Comparison of ENCODE assay signal across 8 mouse cellular contexts in the genomic region with DNA sequence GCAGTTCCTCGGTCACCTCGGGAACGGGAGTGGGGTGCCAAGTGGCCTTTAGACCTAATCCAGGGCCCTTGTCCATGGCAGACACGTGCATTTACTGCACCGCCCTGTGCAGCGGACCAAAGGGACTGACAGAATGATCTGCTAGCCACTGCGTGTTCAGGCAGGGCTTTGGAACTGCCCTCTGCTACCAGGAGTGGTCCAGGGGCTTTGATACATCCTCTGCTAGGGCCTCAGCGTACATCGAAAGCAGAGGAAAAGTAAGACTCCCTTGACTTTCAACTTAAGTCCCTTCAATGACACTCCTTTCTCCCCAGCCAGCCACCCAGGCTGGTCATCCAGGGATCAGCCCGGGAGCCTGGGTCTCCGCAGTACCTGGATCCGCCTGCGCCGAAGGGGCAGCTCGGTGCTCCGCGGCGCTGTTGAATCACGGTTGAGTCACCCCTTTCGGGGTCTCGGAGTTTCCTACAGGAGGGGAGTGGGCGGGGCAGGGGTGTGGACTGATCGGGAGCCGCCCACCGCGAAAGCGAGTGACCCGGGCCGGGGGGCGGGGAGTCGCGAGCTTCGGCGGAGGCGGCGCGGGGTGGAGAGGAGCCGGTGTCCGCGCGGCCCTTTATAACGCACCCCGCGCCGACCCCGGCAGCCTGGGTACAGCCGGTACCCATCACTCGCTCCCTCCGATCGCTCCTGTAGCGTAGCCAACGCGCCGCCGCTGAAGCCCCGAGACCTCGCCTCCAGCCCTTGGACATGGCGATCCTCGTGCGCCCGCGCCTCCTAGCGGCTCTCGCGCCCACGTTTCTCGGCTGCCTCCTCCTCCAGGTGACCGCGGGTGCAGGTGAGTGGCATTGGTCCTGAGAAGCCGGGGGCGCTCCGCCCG. TPM values are rescaled to one million over a fixed set of nuclear protein-coding genes. Genes with fewer than 3 reads are reported as not detected.
DNase-seq lines count a peak whose midpoint lies in the region; ATAC-seq and TF ChIP-seq lines count a peak whose summit lies in the region.

F3 (plus strand) TSS at position 567 of the 874 bp plus-strand sequence.

- H3K4me2 ChIP-seq in heart, embryonic 13.5 days: peak within 1 kb of the TSS; percentile 89
- peak within 1 kb of the TSS; percentile 73 for H3K4me2 ChIP-seq in liver, embryonic 13.5 days
- H3K4me2 ChIP-seq in stomach, postnatal 0 days (replicated peaks; ENCODE audit: low read depth): peak within 1 kb of the TSS; percentile 91

- no peaks in the 10 kb centered on the region for H3K9me3 ChIP-seq in heart, embryonic 13.5 days
- no peaks in the 10 kb centered on the region for H3K9me3 ChIP-seq in liver, embryonic 13.5 days (replicated peaks)
- no peaks in the 10 kb centered on the region for H3K9me3 ChIP-seq in stomach, postnatal 0 days (ENCODE audit: control insufficient read depth, low read length)

- H3K9ac ChIP-seq in heart, embryonic 13.5 days: peak within 1 kb of the TSS; percentile 83
- H3K9ac ChIP-seq in liver, embryonic 13.5 days: 0 out of 2 replicates have a peak within 1 kb of the TSS, but pooled peaks have one; percentile 15
- peak within 1 kb of the TSS; percentile 66 for H3K9ac ChIP-seq in stomach, postnatal 0 days (ENCODE audit: low read length)

- ATAC-seq in heart, embryonic 13.5 days (ENCODE audit: extremely low read depth, insufficient number of reproducible peaks, low FRiP score, low TSS enrichment): peak; percentile 77
- ATAC-seq in liver, embryonic 13.5 days (ENCODE audit: low read depth): peak; percentile 55
- ATAC-seq in stomach, postnatal 0 days (ENCODE audit: low FRiP score, low TSS enrichment): peak; percentile 83

- peaks cover 13% of the 10 kb centered on the region for H3K27me3 ChIP-seq in heart, embryonic 13.5 days (replicated peaks)
- peaks cover 43% of the 10 kb centered on the region for H3K27me3 ChIP-seq in liver, embryonic 13.5 days
- no peaks in the 10 kb centered on the region for H3K27me3 ChIP-seq in stomach, postnatal 0 days (ENCODE audit: control insufficient read depth, insufficient read depth, low read length)

- peak; percentile 55 for DNase-seq in A20 (ENCODE audit: low read depth, low spot score)
- peak; percentile 38 to 44 for DNase-seq in adrenal gland, postnatal 4 days (ENCODE audit: low spot score in 2 of 2)
- DNase-seq in kidney, postnatal 10 days: peak; percentile 91
- peak; percentile 5 for DNase-seq in liver, embryonic 13.5 days
- DNase-seq in natural killer cell, adult 2 months (ENCODE audit: low spot score in 2 of 2): peak; percentile 5 to 23
- peak; percentile 89 for DNase-seq in stomach, postnatal 0 days (ENCODE audit: low spot score)

- H3K36me3 ChIP-seq in heart, embryonic 13.5 days: no peaks in the 10 kb centered on the region
- H3K36me3 ChIP-seq in liver, embryonic 13.5 days: no peaks in the 10 kb centered on the region
- H3K36me3 ChIP-seq in stomach, postnatal 0 days (ENCODE audit: control insufficient read depth, insufficient read depth, low read length): no peaks in the 10 kb centered on the region

- peak; percentile 78 for TF ChIP-seq CTCF in embryonic fibroblast, embryonic 13.5 days (IDR thresholded peaks at IDR 0.05; ENCODE audit: borderline replicate concordance, insufficient read depth, low read length)
- TF ChIP-seq CTCF in stomach, postnatal 0 days (IDR thresholded peaks at IDR 0.05; ENCODE audit: low read depth): peak; percentile 87

- TF ChIP-seq POLR2A in embryonic fibroblast, embryonic 13.5 days (IDR thresholded peaks at IDR 0.05; ENCODE audit: low read depth, low read length): peak; percentile 93

- peak within 1 kb of the TSS; percentile 63 for H3K27ac ChIP-seq in embryonic fibroblast, embryonic 13.5 days (ENCODE audit: insufficient read depth, low read length)
- peak within 1 kb of the TSS; percentile 71 for H3K27ac ChIP-seq in heart, embryonic 13.5 days (replicated peaks)
- H3K27ac ChIP-seq in liver, embryonic 13.5 days: no peak within 1 kb of the TSS
- peak within 1 kb of the TSS; percentile 81 for H3K27ac ChIP-seq in stomach, postnatal 0 days (replicated peaks)

- H3K4me1 ChIP-seq in embryonic fibroblast, embryonic 13.5 days (ENCODE audit: control insufficient read depth, insufficient read depth, low read length): peaks cover 13% of the 10 kb centered on the region
- H3K4me1 ChIP-seq in heart, embryonic 13.5 days: peaks cover 34% of the 10 kb centered on the region
- H3K4me1 ChIP-seq in liver, embryonic 13.5 days (replicated peaks): peaks cover 16% of the 10 kb centered on the region
- no peaks in the 10 kb centered on the region for H3K4me1 ChIP-seq in stomach, postnatal 0 days (replicated peaks; ENCODE audit: control insufficient read depth, insufficient read depth)

- WGBS in heart, embryonic 13.5 days: under 1% methylated on average over 71 of the region's 73 CpGs
- WGBS in liver, embryonic 13.5 days (ENCODE audit: insufficient replicate concordance): under 1% methylated on average over 71 of the region's 73 CpGs
- under 1% methylated on average over 51 of the region's 73 CpGs for WGBS in stomach, postnatal 0 days

- TF ChIP-seq EP300 in stomach, postnatal 0 days (optimal IDR thresholded peaks at IDR 0.05): no peak

- peak within 1 kb of the TSS; percentile 60 for H3K4me3 ChIP-seq in embryonic fibroblast, embryonic 13.5 days (ENCODE audit: insufficient read depth, low read length)
- peak within 1 kb of the TSS; percentile 74 for H3K4me3 ChIP-seq in heart, embryonic 13.5 days
- peak within 1 kb of the TSS; percentile 58 for H3K4me3 ChIP-seq in liver, embryonic 13.5 days (replicated peaks)
- H3K4me3 ChIP-seq in stomach, postnatal 0 days (ENCODE audit: low read depth, low read length): peak within 1 kb of the TSS; percentile 62

RNA-seq across cellular contexts. Expression of gene F3, which starts in this region (rescaled TPM):
- 1 to 10 TPM; 5.8 to 8.3 TPM for total RNA-seq in adrenal gland, postnatal 4 days (2021)
- 168 and 276 TPM in 2 replicates for polyA plus RNA-seq in embryonic fibroblast, embryonic 13.5 days (2011; ENCODE audit: insufficient read length, low read depth, missing spikeins)
- 6.0 and 7.3 TPM in 2 replicates for polyA plus RNA-seq in heart, embryonic 13.5 days (2015; fragmentation: Nextera tagmentation; extraction: Ambion mirVana)
- polyA plus RNA-seq in liver, embryonic 13.5 days (2015; fragmentation: Nextera tagmentation; extraction: Ambion mirVana): 0.48 and 0.52 TPM in 2 replicates
- polyA plus RNA-seq in stomach, postnatal 0 days (2015; fragmentation: Nextera tagmentation; extraction: Ambion mirVana): 26.8 and 29.2 TPM in 2 replicates

Comparison
In these comparisons a context has a peak if more than half of its experiments do, and no peak if none do; other contexts are left out.
1. Peak in DNase-seq, ATAC-seq, H3K4me3 ChIP-seq, H3K9ac ChIP-seq and H3K4me2 ChIP-seq in liver, embryonic 13.5 days; RNA of the gene not detected or under 1 TPM.
2. DNase-seq: peak in every context shown above with its lines; median percentile 91 in kidney, postnatal 10 days; 89 in stomach, postnatal 0 days; 55 in A20; 41 in adrenal gland, postnatal 4 days; 14 in natural killer cell, adult 2 months; 5 in liver, embryonic 13.5 days.
3. H3K9ac ChIP-seq: peak in every context shown above with its lines; median percentile 83 in heart, embryonic 13.5 days; 66 in stomach, postnatal 0 days; 15 in liver, embryonic 13.5 days.